Mouse (Mus musculus) liver, embryonic 11.5 days (tissue): Measurements from ENCODE around the gene Trank1. TPM values are rescaled to one million over a fixed set of nuclear protein-coding genes. Genes with fewer than 3 reads are reported as not detected.

Experiments used
- ATAC-seq: fragments of 200-750 bp; cut with Nextera tagmentation; replicated peaks from 2 replicates; pipeline ENCODE4 v1.8.0; 2017; ENCODE audit warnings: moderate number of reproducible peaks, mild to moderate bottlenecking, moderate TSS enrichment, moderate library complexity; ENCODE audit not compliant: low FRiP score
- DNase-seq: peaks from one replicate; pipeline ENCODE4 v3.0.0-alpha.2; 2017; ENCODE audit warnings: low spot score
- H3K27ac ChIP-seq: fragments of 300-500 bp; sonication (generic); 2 replicates; pipeline ENCODE4 v1.5.1; 2014; ENCODE audit warnings: mild to moderate bottlenecking, low read depth, low read length, control low read depth
- H3K27me3 ChIP-seq: fragments of 300-500 bp; sonication (generic); replicated peaks from 2 replicates; pipeline ENCODE4 v1.6.1; 2014; ENCODE audit warnings: low read length, mixed read lengths; ENCODE audit not compliant: control insufficient read depth, insufficient read depth
- H3K36me3 ChIP-seq: fragments of 300-500 bp; sonication (generic); 2 replicates; pipeline ENCODE4 v1.6.1; 2014; ENCODE audit warnings: mild to moderate bottlenecking, low read length, moderate library complexity, mixed read lengths; ENCODE audit not compliant: control insufficient read depth, insufficient read depth
- H3K4me1 ChIP-seq: fragments of 300-500 bp; sonication (generic); replicated peaks from 2 replicates; pipeline ENCODE4 v1.6.1; 2014; ENCODE audit warnings: low read length, mixed read lengths; ENCODE audit not compliant: control insufficient read depth, insufficient read depth
- H3K4me2 ChIP-seq: fragments of 300-500 bp; sonication (generic); 2 replicates; pipeline ENCODE4 v1.6.1; 2014; ENCODE audit warnings: mild to moderate bottlenecking, control low read depth, moderate library complexity
- H3K4me3 ChIP-seq: fragments of 300-500 bp; sonication (generic); 2 replicates; pipeline ENCODE4 v1.5.1; 2014; ENCODE audit warnings: low read depth, low read length, control low read depth
- H3K9ac ChIP-seq: fragments of 300-500 bp; sonication (generic); 2 replicates; pipeline ENCODE4 v1.6.1; 2014; ENCODE audit warnings: low read depth, low read length, control low read depth
- H3K9me3 ChIP-seq: fragments of 300-500 bp; sonication (generic); 2 replicates; pipeline ENCODE4 v1.6.1; 2016; ENCODE audit warnings: low read length, inconsistent platforms, mixed read lengths; ENCODE audit not compliant: control insufficient read depth
- WGBS: fragments of 180-500 bp; shearing (Covaris S2); extraction: QIAGEN DNeasy Blood & Tissue Kit; methylation state at CpG from one replicate; pipeline ENCODE4 v1.1.7; 2014; 5-methylcytosine and 5-hydroxymethylcytosine counted together
- polyA plus RNA-seq: library from polyadenylated mRNA; unstranded; fragments of >200 nt; fragmentation: Nextera tagmentation; extraction: Ambion mirVana; gene quantifications from 2 replicates; pipeline ENCODE4 v1.2.1, GENCODE M21; 2014

Gene Trank1
- polyA plus RNA-seq, 1 experiment from 2014 or later, result 0.10 TPM

DNA sequence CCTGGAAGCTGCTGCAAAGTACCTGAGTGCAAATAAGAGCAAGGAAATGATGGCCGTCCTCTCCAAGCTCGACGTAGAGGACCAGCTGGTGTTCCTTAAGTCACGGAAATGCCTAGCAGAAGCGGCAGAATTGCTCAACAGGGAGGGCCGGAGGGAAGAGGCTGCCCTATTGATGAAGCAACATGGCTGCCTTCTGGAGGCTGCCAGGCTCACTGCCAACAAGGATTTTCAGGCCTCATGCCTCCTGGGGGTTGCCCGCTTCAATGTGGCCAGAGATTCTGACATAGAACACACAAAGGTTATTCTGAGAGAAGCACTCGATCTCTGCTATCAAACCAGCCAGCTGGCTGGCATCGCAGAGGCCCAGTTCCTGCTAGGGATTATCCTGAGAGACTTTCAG is 78.5 kb downstream of the Trank1 start:
- ATAC-seq (no peak), DNase-seq (no peak)
- Histone ChIP-seq H3K36me3 (no peaks in the 10 kb centered on the region), H3K4me2 (no peak overlapping the region), H3K9me3 (no peaks in the 10 kb centered on the region), H3K4me1 (no peaks in the 10 kb centered on the region), H3K27me3 (no peaks in the 10 kb centered on the region), H3K4me3 (no peak overlapping the region), H3K9ac (no peak overlapping the region), H3K27ac (no peak overlapping the region)
- WGBS, result 83% methylated on average over 9 of the region's 9 CpGs

- no peak for ATAC-seq
- Histone ChIP-seq H3K36me3 (no peaks in the 10 kb centered on the region), H3K4me2 (no peak overlapping the region), H3K4me1 (no peaks in the 10 kb centered on the region), H3K27me3 (no peaks in the 10 kb centered on the region), H3K9me3 (no peaks in the 10 kb centered on the region), H3K4me3 (no peak overlapping the region), H3K9ac (no peak overlapping the region), H3K27ac (no peak overlapping the region)
- no peak for DNase-seq
- WGBS, result 80% methylated on average over 8 of the region's 8 CpGs
These were observed 79.5 kb downstream of the Trank1 start for GRCm38 (mm10) chr9:111391036-111391435.

DNA sequence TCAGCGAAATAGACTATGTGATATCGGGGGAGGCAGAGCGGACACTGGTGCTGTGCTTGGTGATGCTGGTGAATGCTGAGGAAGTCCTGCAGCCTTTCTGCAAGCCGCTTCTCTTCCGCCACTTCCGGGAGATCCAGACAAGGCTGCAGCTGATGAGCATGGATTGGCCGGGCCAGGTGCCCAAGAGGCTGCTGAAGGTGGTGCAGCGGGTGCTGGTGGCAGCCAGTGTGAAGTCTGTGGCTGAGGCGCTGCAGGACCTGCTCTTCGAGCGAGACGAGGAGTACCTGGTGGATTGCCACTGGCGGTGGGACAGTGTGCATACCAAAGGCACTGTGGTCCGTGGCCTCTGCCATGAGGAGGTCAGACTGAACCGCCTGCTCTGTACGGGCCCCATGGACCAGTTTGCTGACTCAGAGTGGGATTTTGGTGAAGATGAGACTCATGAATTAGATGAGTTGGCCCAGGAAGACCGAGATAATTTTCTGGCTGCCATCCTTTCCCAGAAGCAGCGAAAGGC is 80.4 kb downstream of the Trank1 start:
- H3K4me3 ChIP-seq, result no peak overlapping the region
- H3K27ac ChIP-seq, result no peak overlapping the region
- H3K4me1 ChIP-seq, result no peaks in the 10 kb centered on the region
- DNase-seq, result no peak
- no peak overlapping the region for H3K4me2 ChIP-seq
- WGBS, result 79% methylated on average over 18 of the region's 18 CpGs
- H3K9ac ChIP-seq, result no peak overlapping the region
- H3K9me3 ChIP-seq, result no peaks in the 10 kb centered on the region
- no peaks in the 10 kb centered on the region for H3K36me3 ChIP-seq
- ATAC-seq, result no peak
- H3K27me3 ChIP-seq, result no peaks in the 10 kb centered on the region

DNA sequence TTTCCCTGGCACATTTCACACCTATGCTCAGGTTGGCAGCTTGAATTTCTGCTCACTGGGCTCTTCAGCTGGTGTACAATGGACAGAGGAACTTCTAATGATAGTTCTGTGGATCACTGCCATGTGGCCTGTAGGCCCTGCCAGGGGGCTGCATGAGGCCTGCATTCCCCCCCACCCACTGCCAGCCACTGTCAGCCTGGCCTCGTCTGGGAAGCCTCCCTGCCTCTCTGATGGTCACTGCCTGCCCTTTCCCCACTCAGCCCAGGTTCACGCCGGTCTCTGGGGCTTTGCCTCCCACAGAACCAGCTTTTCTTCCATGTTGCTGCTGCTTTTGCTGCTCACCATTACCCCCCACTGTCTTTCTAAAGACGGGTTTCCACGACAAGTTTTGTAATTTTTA is 83.7 kb downstream of the Trank1 start:
- no peak overlapping the region for H3K27ac ChIP-seq
- no peaks in the 10 kb centered on the region for H3K27me3 ChIP-seq
- DNase-seq, result no peak
- H3K36me3 ChIP-seq, result no peaks in the 10 kb centered on the region
- no peaks in the 10 kb centered on the region for H3K9me3 ChIP-seq
- no peak for ATAC-seq
- no peak overlapping the region for H3K4me2 ChIP-seq
- 74% methylated on average over 5 of the region's 5 CpGs for WGBS
- H3K4me1 ChIP-seq, result no peaks in the 10 kb centered on the region
- no peak overlapping the region for H3K4me3 ChIP-seq
- H3K9ac ChIP-seq, result no peak overlapping the region

DNA sequence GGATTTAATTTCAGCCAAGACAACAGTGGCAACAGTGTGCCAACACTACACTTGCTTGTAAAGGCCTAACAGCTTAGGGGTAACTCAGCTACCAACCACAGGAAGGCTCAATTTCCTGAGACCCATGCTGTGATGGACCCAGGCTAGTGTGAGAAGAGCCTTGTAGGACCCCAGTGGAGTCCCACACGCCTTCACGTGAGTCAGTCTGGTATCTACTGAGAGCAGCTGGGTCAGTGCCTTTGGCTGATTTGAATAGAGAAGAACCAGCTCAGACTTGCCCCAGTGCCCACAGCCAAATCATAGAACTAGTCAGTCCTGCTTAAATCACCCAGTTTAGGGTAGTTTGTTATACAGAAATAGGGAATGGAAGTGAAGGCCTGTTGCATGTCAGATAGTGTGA is 86.5 kb downstream of the Trank1 start:
- no peak overlapping the region for H3K4me3 ChIP-seq
- H3K36me3 ChIP-seq, result no peaks in the 10 kb centered on the region
- no peaks in the 10 kb centered on the region for H3K27me3 ChIP-seq
- no peaks in the 10 kb centered on the region for H3K9me3 ChIP-seq
- no peaks in the 10 kb centered on the region for H3K4me1 ChIP-seq
- no peak for ATAC-seq
- H3K9ac ChIP-seq, result no peak overlapping the region
- 68% methylated on average over 2 of the region's 2 CpGs for WGBS
- DNase-seq, result no peak
- H3K27ac ChIP-seq, result no peak overlapping the region
- H3K4me2 ChIP-seq, result no peak overlapping the region

DNA sequence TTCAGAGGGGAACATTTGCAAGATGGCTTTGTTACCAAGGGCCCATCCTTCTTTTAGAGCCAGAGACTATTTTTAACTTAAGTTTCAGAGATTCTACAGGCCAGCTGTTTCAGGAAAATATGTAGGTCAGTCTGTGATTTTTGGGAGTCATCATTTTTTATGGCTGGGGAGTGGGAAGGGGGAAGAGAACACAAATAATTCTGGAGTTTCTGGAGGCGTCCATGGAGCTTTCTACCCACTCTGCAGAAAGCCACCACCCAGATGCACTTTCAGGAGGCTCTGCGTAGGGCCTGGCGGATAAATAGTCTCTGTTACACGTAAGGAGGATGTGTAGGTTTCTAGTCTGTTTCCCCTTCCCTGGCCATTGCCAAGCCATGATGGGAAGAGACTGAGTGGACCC is 88.5 kb downstream of the Trank1 start:
- 76% methylated on average over 4 of the region's 4 CpGs for WGBS
- H3K27ac ChIP-seq, result no peak overlapping the region
- no peaks in the 10 kb centered on the region for H3K36me3 ChIP-seq
- H3K4me1 ChIP-seq, result no peaks in the 10 kb centered on the region
- no peak for ATAC-seq
- H3K27me3 ChIP-seq, result no peaks in the 10 kb centered on the region
- no peak overlapping the region for H3K9ac ChIP-seq
- no peak overlapping the region for H3K4me2 ChIP-seq
- H3K9me3 ChIP-seq, result no peaks in the 10 kb centered on the region
- no peak overlapping the region for H3K4me3 ChIP-seq
- no peak for DNase-seq

DNA sequence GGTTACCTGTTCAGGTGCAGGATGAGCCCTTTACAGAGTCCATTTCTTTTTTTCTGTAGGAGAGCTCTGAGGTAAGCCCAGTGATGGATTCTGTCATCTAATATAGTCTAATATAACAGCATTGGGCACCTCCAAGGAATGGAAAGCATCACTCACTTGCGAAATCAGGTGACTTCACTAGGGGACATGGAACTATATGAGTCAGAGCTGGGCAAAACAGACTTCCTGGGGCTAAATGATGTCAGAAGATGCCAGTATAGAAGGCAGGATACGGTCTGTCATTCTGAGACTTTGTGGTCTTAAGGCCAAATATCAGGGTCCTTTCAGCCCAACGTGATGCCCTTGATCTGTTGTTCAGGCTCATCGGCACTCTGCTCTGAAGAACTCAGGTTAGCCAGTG is 91.6 kb downstream of the Trank1 start:
- ATAC-seq (no peak), DNase-seq (no peak)
- Histone ChIP-seq H3K27me3 (no peaks in the 10 kb centered on the region), H3K9ac (no peak overlapping the region), H3K27ac (no peak overlapping the region), H3K36me3 (no peaks in the 10 kb centered on the region), H3K4me1 (no peaks in the 10 kb centered on the region), H3K4me2 (no peak overlapping the region), H3K9me3 (no peaks in the 10 kb centered on the region), H3K4me3 (no peak overlapping the region)
- WGBS, result 80% methylated on average over 4 of the region's 4 CpGs

GRCm38 (mm10) chr9:111404346-111405079 is 93.0 kb downstream of the Trank1 start:
- 82% methylated on average over 12 of the region's 12 CpGs for WGBS
- no peak overlapping the region for H3K4me2 ChIP-seq
- H3K9me3 ChIP-seq, result no peaks in the 10 kb centered on the region
- H3K4me1 ChIP-seq, result no peaks in the 10 kb centered on the region
- no peak overlapping the region for H3K4me3 ChIP-seq
- H3K9ac ChIP-seq, result no peak overlapping the region
- H3K27ac ChIP-seq, result no peak overlapping the region
- H3K36me3 ChIP-seq, result no peaks in the 10 kb centered on the region
- ATAC-seq, result no peak
- H3K27me3 ChIP-seq, result no peaks in the 10 kb centered on the region
- no peak for DNase-seq

DNA sequence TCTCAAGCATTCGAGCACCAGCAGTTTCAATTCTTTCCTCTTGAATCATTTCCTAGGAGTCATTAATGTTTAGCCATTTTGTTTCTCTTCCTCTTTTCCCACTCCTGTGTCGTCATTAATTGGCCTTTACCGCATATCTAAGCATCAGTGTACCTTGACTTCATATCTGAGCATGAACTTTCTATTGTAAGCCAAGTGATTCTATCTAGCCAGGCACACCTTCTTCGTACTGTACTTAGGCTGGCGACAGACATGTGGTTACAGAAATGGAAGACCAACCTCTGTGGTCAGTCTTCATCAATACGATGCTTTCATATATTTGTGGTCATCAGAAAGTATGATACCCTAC is 93.5 kb downstream of the Trank1 start:
- Histone ChIP-seq H3K9me3 (no peaks in the 10 kb centered on the region), H3K27me3 (no peaks in the 10 kb centered on the region), H3K4me2 (no peak overlapping the region), H3K4me3 (no peak overlapping the region), H3K9ac (no peak overlapping the region), H3K27ac (no peak overlapping the region), H3K36me3 (no peaks in the 10 kb centered on the region), H3K4me1 (no peaks in the 10 kb centered on the region)
- ATAC-seq, result no peak
- WGBS, result 77% methylated on average over 6 of the region's 6 CpGs
- DNase-seq, result no peak
